Mouse (Mus musculus) brain, embryonic 14.5 days (tissue): ENCODE data around the gene Ncor1. TPM values are rescaled to one million over a fixed set of nuclear protein-coding genes. Genes with fewer than 3 reads are reported as not detected.
"Not testable (repeated sequence)": the region's sequence is repeated elsewhere in the genome, so short reads cannot be mapped to it uniquely, and the experiment has no call there.

Source experiments
- DNase-seq: peaks from one replicate; pipeline ENCODE4 v3.0.0-alpha.2; 2011; ENCODE audit warnings: low read depth
- CTCF ChIP-seq: fragments of 200-500 bp; IDR thresholded peaks from 2 replicates; pipeline ENCODE4 v1.5.1; 2012; ENCODE audit warnings: inconsistent platforms, mild to moderate bottlenecking, moderate library complexity, borderline replicate concordance; ENCODE audit not compliant: insufficient read depth, insufficient read length; ENCODE audit errors: extremely low read depth
- POLR2A ChIP-seq: fragments of 200-500 bp; IDR thresholded peaks from 2 replicates; pipeline ENCODE4 v1.6.1; 2012; ENCODE audit warnings: mild to moderate bottlenecking, inconsistent platforms, borderline replicate concordance; ENCODE audit not compliant: poor library complexity, insufficient read depth, insufficient read length, severe bottlenecking; ENCODE audit errors: extremely low read depth
- polyA plus RNA-seq: library from polyadenylated mRNA; depleted of rRNA; stranded (reverse); fragments of >200 nt; gene quantifications from 2 replicates; pipeline ENCODE4 v1.2.3, GENCODE M21; 2012

Ncor1 gene
- polyA plus RNA-seq, 1 experiment: 164 TPM

DNA sequence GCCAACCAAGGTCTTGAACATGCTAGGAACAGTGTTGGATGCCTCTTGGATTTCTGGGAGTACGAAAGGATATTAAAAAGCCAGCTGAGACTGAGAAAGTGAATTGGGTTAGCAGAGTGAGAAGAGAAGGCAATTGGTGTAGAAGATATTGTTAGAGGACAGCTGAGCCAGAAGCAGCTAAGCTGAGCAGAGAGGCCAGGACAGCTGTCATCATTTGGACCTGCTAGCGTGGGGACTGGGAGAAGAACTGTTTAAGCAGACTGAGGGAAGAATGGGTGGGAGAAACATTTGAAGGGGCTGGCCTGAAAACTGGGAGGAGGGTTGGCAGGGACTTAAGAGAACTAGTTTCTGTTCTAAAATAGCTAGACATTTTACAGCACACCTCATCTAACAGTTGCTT, 49.5 kb downstream of the Ncor1 start:
- DNase-seq: no peak
- TF ChIP-seq CTCF (no peak), POLR2A (no peak)

DNA sequence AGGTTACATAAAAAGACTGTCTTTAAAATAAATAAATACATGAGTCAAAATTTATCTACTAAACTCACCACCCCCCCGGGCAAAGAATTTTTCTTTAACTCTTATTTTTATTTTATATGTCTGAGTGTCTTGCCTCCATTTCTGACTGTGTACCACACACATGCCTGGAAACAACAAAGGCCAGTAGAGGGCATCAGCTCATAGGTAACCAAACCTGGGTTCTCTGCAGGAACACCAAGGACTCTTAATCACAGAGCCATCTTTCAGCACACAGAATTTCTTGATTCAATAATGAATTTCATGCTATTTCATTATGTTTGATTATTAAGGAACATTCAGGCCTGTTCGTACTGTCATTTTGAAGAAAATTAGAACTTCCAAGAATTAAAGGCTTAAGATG, 61.9 kb downstream of the Ncor1 start:
- peak; percentile 72 for DNase-seq
- TF ChIP-seq POLR2A (no peak), CTCF (peak; percentile 59; the same call in 1 of the 2 replicates)

DNA sequence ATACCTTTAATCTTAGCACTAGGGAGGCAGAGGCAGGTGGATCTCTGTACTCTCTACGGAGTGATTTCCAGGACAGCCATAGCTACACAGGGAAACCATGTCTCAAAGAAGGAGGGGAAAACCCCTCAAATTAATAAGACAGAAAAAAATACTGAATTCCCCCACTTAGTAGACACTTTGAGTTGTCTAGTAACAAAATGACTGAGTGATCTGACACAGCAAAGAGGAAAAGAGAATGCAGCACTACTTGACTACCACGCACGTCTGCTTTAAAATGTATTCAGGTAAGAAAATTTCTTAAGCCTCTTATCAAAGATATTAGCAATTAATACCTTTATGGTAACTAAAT, 70.0 kb downstream of the Ncor1 start:
- TF ChIP-seq POLR2A (no peak), CTCF (no peak)
- DNase-seq: no peak

DNA sequence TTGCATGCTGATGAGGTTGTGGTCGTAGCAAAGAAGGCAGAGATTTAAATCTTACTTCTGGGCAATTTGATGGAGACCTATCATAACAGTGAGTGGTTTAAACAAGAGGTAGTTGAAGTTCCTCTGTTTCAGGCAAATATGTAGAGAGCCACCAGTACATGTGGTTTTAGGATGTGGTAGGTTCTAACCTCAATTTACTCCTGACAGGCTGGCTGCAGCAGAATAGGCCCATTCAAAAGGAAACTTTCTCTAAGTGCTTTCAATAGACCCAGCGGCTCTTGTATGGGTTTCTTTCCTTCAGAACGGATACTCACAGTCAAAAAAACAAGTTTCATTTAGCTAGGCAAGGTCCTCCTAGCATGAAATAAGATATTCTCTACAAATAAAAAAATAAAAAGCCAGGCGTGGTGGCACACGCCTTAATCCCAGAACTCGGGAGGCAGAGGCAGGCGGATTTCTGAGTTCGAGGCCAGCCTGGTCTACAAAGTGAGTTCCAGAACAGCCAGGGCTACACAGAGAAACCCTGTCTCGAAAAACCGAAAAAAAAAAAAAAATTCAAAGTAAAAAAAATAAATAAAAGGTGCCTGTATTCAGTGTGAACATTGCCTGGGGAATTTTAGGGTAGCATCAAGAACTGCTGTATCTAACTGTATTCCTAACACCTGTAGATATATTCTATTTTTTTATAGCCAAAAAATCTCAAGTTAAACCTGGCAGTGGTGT, 70.6 kb downstream of the Ncor1 start:
- no peak for TF ChIP-seq CTCF
- no peak for TF ChIP-seq POLR2A
- DNase-seq: no peak

DNA sequence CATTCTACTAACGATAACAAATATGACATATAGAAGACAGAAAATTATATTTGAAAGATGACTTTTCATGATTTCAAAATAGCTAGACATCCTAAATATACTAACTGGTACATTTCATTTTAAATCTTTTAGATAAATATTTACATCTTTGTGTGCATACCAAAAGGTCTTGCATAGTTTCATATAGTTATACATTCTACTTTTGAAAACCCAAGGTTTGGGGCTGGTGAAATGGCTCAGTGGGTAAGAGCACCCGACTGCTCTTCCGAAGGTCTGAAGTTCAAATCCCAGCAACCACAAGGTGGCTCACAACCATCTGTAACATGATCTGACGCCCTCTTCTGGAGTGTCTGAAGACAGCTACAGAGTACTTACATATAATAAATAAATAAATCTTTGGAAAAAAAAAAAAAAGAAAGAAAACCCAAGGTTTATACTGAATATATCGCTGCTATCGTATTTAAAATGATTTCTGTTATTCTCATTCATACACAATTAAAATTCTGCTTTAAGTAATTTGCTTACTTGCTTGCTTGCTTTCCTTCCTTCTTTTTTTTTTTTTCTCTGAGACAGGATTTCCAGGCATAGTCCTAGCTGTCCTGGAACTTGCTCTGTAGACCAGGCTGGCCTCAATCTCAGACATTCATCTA, 81.0 kb downstream of the Ncor1 start:
- not testable (repeated sequence) for DNase-seq

DNA sequence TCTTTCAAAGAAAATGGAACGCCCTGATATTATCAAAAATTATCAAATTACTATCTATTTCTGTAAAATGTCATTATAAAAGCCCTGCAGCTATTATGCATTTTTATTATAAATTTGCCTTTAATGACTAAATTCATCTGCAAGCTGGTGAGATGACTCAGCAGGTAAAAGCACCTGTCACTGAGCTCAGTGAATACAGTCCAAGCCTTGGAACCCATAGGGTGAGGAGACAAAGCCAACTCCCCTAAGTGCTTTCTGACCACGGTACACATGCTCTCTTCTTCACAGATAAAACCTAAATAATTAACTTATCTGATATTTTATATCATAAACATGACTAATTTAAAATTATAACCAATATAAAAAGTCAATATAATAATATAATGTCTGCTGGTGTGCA, 86.6 kb downstream of the Ncor1 start:
- no peak for TF ChIP-seq CTCF
- TF ChIP-seq POLR2A: no peak
- DNase-seq: no peak

DNA sequence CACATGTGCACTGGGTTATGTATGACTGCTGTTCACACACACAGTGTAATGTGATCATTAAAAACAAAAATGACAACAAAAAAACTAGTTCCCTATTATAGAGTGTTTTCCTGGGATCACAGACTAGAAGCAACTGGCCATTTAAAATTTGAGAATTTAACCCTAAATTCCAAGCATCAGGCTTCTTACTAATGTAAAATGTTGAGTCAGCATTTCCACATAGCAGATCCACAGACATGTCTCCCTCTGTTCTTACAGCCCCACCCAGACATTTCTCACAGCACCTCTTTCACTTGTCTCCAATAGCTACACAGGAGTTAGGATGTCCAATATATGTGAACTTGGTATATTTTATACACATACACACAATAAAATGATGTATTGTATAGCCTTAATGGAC, 88.4 kb downstream of the Ncor1 start:
- TF ChIP-seq POLR2A (no peak), CTCF (no peak)
- DNase-seq: no peak

DNA sequence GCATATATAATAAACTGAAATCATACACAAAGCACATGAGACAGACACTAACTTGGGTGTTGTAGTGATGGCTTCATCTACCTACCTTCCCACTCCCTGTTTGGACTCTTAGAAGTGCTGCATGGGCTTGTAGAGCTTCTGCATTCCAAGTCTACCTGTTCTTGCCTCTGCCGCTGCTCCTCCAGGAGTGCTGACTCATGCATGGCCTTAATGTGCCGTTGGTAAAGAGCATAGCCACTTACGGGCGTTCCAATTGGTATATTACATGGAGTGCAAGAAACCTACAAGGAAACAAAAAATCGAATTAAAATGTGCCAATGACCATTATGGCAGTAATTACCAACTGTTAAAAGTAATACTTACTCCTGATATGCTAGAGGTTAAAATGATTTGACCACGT, 91.5 kb downstream of the Ncor1 start:
- DNase-seq: no peak
- TF ChIP-seq CTCF (no peak), POLR2A (no peak)

DNA sequence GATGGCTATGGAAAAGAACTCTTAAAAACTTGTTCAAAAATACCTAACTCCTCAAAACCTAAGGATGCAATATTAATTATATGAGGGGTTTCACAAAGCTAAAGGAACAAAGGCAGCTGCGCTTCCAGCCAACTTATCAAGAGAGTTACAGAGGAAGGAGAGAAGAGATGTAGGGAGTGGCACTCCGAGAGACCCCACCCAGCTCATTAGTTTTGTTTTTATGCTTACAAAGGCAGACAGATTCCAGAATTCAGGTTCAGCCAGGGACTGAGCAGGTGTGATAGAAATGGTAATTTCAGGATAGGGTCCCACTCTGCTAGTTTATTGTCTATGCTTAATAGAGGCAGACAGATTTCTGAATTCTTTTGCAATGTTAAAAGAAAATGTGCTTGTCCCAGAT, 103.1 kb downstream of the Ncor1 start:
- TF ChIP-seq CTCF: no peak
- no peak for TF ChIP-seq POLR2A
- DNase-seq: no peak

DNA sequence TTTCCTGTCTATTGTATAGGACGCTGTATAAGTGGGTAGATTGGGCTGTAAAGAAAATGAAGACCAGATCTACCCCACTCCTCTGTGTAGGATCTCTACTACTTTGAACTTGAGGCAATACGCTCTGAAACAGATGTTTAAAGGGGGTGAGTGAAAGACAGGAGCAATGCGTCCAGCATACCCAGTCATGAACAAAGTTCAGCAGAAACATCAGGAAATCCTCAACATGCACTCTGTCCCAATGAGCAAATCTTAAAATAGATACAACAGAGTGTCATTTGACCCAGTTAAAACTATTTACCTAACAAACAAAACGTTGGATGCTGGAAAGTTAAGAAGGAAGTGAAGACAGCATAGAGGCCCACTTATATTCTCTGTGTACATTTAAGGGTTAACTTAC, 106.4 kb downstream of the Ncor1 start:
- TF ChIP-seq CTCF (no peak), POLR2A (no peak)
- DNase-seq: no peak

DNA sequence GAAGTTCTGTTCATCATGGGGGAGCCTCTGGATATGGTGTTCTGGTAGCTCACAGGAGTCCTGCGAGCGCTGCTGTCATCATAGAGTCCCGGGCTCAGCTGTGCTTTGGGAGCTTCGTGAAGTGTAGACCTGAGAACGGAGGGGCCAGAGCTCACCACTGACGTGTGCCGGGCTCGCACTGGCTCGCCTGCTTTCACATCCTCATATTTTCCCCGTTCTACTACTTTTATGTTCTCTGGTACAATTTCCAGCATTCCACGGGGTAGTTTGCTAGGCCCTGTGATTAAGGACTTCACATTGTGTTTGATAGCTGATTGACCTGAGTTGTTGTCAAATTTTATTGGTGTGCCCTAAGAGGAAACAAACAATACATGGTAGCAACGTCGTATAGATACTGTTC, 115.3 kb downstream of the Ncor1 start:
- DNase-seq: no peak
- TF ChIP-seq POLR2A (no peak), CTCF (no peak)

DNA sequence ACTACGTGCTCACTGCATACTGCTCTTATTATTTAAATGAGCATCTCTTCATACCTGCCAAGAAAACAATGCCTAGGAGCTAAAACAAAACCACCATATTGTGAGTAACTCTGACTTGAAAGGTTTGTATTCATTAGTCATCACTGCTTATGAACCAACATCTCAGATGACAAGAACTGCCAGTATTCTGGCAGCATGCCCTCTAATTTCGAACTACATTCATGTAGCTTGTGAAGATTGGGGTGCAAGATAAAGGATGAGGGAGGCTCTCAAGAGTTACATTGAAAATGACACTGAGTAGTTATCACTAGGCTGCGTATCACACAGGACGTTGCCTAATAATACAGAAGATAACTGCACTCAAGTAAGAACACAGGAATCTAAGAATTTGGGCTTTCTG, 126.1 kb downstream of the Ncor1 start:
- no peak for TF ChIP-seq POLR2A
- TF ChIP-seq CTCF: no peak
- DNase-seq: peak; percentile 3
